15 mouse cellular contexts compared by ENCODE assay signal in the genomic region with DNA sequence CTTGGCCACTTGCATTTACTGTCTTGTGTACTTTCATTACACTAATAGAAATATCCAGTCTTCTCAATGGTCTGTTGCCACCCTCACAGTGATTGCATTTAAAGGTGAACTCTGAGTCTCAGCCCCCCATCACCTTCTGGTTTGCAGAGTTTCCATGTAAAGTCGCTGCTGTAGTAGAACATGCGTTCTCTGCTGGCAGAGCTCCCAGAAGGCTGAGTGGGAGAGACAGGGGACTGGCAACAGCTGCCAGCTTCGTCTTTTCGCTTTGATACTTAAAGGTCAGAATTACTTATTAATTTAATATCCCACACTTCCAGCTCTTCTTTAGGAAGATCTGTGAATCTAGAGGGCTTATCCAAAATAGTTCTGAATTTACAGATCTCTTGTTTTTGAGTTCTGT. TPM values are rescaled to one million over a fixed set of nuclear protein-coding genes. Genes with fewer than 3 reads are reported as not detected.
A peak's percentile ranks its signal among the peaks of the same experiment; 100 is the strongest.
DNase-seq lines count a peak whose midpoint lies in the region; ATAC-seq and TF ChIP-seq lines count a peak whose summit lies in the region.
"Had no signal": no experiment of that assay in that cellular context is flagged by ENCODE, and none has a peak within 500 bp of the region (broad histone marks: within the 10 kb centered on the region; RNA-seq: fewer than 3 reads in every experiment).

No protein-coding gene starts in this region.

- no peak overlapping the region for H3K27ac ChIP-seq in lung, embryonic 14.5 days (ENCODE audit: low read depth)
- H3K27ac ChIP-seq in lung, postnatal 0 days (ENCODE audit: low read length), result no peak overlapping the region
- no peak overlapping the region for H3K27ac ChIP-seq in midbrain, embryonic 15.5 days
- H3K27ac ChIP-seq: limb, embryonic 15.5 days had no signal

- no peak overlapping the region for H3K9ac ChIP-seq in lung, embryonic 14.5 days
- no peak overlapping the region for H3K9ac ChIP-seq in lung, postnatal 0 days (replicated peaks; ENCODE audit: low read depth)
- H3K9ac ChIP-seq in midbrain, embryonic 15.5 days, result no peak overlapping the region
- H3K9ac ChIP-seq: limb, embryonic 15.5 days had no signal

- no peak for TF ChIP-seq EP300 in lung, postnatal 0 days (IDR thresholded peaks at IDR 0.05)

- H3K4me1 ChIP-seq in lung, embryonic 14.5 days (ENCODE audit: insufficient read depth), result no peaks in the 10 kb centered on the region
- no peaks in the 10 kb centered on the region for H3K4me1 ChIP-seq in lung, postnatal 0 days (ENCODE audit: insufficient read depth, low read depth, low read length)
- no peaks in the 10 kb centered on the region for H3K4me1 ChIP-seq in midbrain, embryonic 15.5 days
- H3K4me1 ChIP-seq: limb, embryonic 15.5 days had no signal

- H3K36me3 ChIP-seq in lung, embryonic 14.5 days (ENCODE audit: insufficient read depth), result no peaks in the 10 kb centered on the region
- H3K36me3 ChIP-seq in lung, postnatal 0 days (ENCODE audit: insufficient read depth, low read length), result no peaks in the 10 kb centered on the region
- H3K36me3 ChIP-seq in midbrain, embryonic 15.5 days (replicated peaks), result no peaks in the 10 kb centered on the region
- H3K36me3 ChIP-seq: limb, embryonic 15.5 days had no signal

- ATAC-seq in lung, embryonic 14.5 days (ENCODE audit: insufficient read depth), result no peak
- ATAC-seq in lung, postnatal 0 days, result no peak
- ATAC-seq in erythroid progenitor cell, adult 5-6 weeks (replicated peaks; ENCODE audit: low FRiP score, poor library complexity, severe bottlenecking), result no peak
- no peak for ATAC-seq in midbrain, embryonic 15.5 days (replicated peaks)
- ATAC-seq: inflammation-experienced regulatory T-cells, adult 6 months had no signal

- no peak for TF ChIP-seq CTCF in lung, embryonic 14.5 days (IDR thresholded peaks at IDR 0.05; ENCODE audit: low read depth)
- no peak for TF ChIP-seq CTCF in lung, postnatal 0 days (IDR thresholded peaks at IDR 0.05)

- H3K4me2 ChIP-seq in lung, embryonic 14.5 days, result no peak overlapping the region
- H3K4me2 ChIP-seq in lung, postnatal 0 days (replicated peaks; ENCODE audit: low read depth, low read length), result no peak overlapping the region
- no peak overlapping the region for H3K4me2 ChIP-seq in midbrain, embryonic 15.5 days
- H3K4me2 ChIP-seq: limb, embryonic 15.5 days had no signal

- DNase-seq in cerebellum, postnatal 10 days, result peak; percentile 72 to 80
- DNase-seq in cerebellum, adult 8-10 months, result no peak
- peak; percentile 62 for DNase-seq in lung, embryonic 14.5 days
- no peak for DNase-seq in lung, postnatal 0 days (ENCODE audit: low spot score)
- DNase-seq in layer of hippocampus, postnatal 10 days (ENCODE audit: low spot score in 2 of 2), result peak; percentile 46 to 48
- peak; percentile 47 for DNase-seq in telencephalon, adult 2 months (ENCODE audit: low read depth, low spot score)
- DNase-seq: lung, postnatal 4 days; spleen, adult 18-20 months; thymus, adult 2 months had no signal

- H3K9me3 ChIP-seq in lung, embryonic 14.5 days (ENCODE audit: low read depth, low read length), result no peaks in the 10 kb centered on the region
- no peaks in the 10 kb centered on the region for H3K9me3 ChIP-seq in lung, postnatal 0 days (ENCODE audit: low read length)
- no peaks in the 10 kb centered on the region for H3K9me3 ChIP-seq in midbrain, embryonic 15.5 days
- H3K9me3 ChIP-seq: limb, embryonic 15.5 days had no signal

- H3K27me3 ChIP-seq in lung, embryonic 14.5 days (ENCODE audit: insufficient read depth, low read length), result 0 out of 2 replicates have a peak, but pooled peaks cover 3% of the 10 kb centered on the region
- H3K27me3 ChIP-seq in lung, postnatal 0 days (replicated peaks; ENCODE audit: insufficient read depth, low read length), result no peaks in the 10 kb centered on the region
- H3K27me3 ChIP-seq in midbrain, embryonic 15.5 days (replicated peaks), result no peaks in the 10 kb centered on the region
- H3K27me3 ChIP-seq: limb, embryonic 15.5 days had no signal

- WGBS in lung, embryonic 14.5 days, result 40% methylated on average over 4 of the region's 4 CpGs
- 40% methylated on average over 4 of the region's 4 CpGs for WGBS in lung, postnatal 0 days
- WGBS in midbrain, embryonic 15.5 days, result 71% methylated on average over 4 of the region's 4 CpGs

- no peak overlapping the region for H3K4me3 ChIP-seq in lung, embryonic 14.5 days (ENCODE audit: low read depth, low read length)
- no peak overlapping the region for H3K4me3 ChIP-seq in lung, postnatal 0 days (ENCODE audit: low read depth, low read length)
- H3K4me3 ChIP-seq in midbrain, embryonic 15.5 days, result no peak overlapping the region
- H3K4me3 ChIP-seq: erythroblast, embryonic 14.5 days; limb, embryonic 15.5 days had no signal

RNA-seq across cellular contexts. Expression of a gene that starts 8.7 kb away (rescaled TPM):
- 6.1 and 7.1 TPM in 2 replicates for polyA plus RNA-seq in lung, embryonic 14.5 days (2014; fragmentation: Nextera tagmentation; extraction: Ambion mirVana)
- polyA plus RNA-seq in lung, postnatal 0 days (2015; fragmentation: Nextera tagmentation; extraction: Ambion mirVana), result 0.70 and 1.2 TPM in 2 replicates
- total RNA-seq in layer of hippocampus, postnatal 10 days (2021), result 100 to 1,000 TPM; 228 to 252 TPM
- not detected in 2 replicates for total RNA-seq in erythroid progenitor cell, adult 5-6 weeks (2015; ENCODE audit: low replicate concordance)
- not detected in 2 replicates for total RNA-seq in erythroid progenitor cell, adult 5-6 weeks (2017; ENCODE audit: low replicate concordance)
- polyA plus RNA-seq in midbrain, embryonic 15.5 days (2015; fragmentation: Nextera tagmentation; extraction: Ambion mirVana), result 85.8 and 86.1 TPM in 2 replicates
- total RNA-seq: MEL had no signal
- polyA plus RNA-seq: erythroblast, embryonic 14.5 days; inflammation-experienced regulatory T-cells, adult 6 months had no signal

Comparison
In these comparisons a context has a peak if more than half of its experiments do, and no peak if none do; other contexts are left out.
1. DNase-seq: peak in cerebellum, postnatal 10 days (2 of 2), lung, embryonic 14.5 days (single experiment), layer of hippocampus, postnatal 10 days (2 of 2) and telencephalon, adult 2 months (single experiment); none in cerebellum, adult 8-10 months (single experiment) and lung, postnatal 0 days (single experiment).
2. RNA of a gene that starts 8.7 kb away (polyA plus RNA-seq): 85.8 to 86.1 TPM in midbrain, embryonic 15.5 days; 6.1 to 7.1 TPM in lung, embryonic 14.5 days and 0.70 to 1.2 TPM in lung, postnatal 0 days; every median in the first group is over 10 times any median in the second.